Mouse (Mus musculus) midbrain, embryonic 15.5 days (tissue): Measurements from ENCODE around the gene 4930539E08Rik. TPM values are rescaled to one million over a fixed set of nuclear protein-coding genes. Genes with fewer than 3 reads are reported as not detected.

Source experiments
- ATAC-seq: fragments of 200-750 bp; cut with Nextera tagmentation; replicated peaks from 2 replicates; pipeline ENCODE4 v1.8.0; 2017; ENCODE audit warnings: moderate TSS enrichment
- H3K27ac ChIP-seq: fragments of 300-500 bp; sonication (generic); 2 replicates; pipeline ENCODE4 v1.5.1; 2015; ENCODE audit warnings: mild to moderate bottlenecking, inconsistent platforms
- H3K27me3 ChIP-seq: fragments of 300-500 bp; sonication (generic); replicated peaks from 2 replicates; pipeline ENCODE4 v1.6.1; 2015; ENCODE audit warnings: inconsistent platforms
- H3K36me3 ChIP-seq: fragments of 300-500 bp; sonication (generic); replicated peaks from 2 replicates; pipeline ENCODE4 v1.6.1; 2015; ENCODE audit warnings: inconsistent platforms
- H3K4me1 ChIP-seq: fragments of 300-500 bp; sonication (generic); 2 replicates; pipeline ENCODE4 v1.6.1; 2015; ENCODE audit warnings: inconsistent platforms
- H3K4me2 ChIP-seq: fragments of 300-500 bp; sonication (generic); 2 replicates; pipeline ENCODE4 v1.6.1; 2015; ENCODE audit warnings: inconsistent platforms, mild to moderate bottlenecking, moderate library complexity
- H3K4me3 ChIP-seq: fragments of 300-500 bp; sonication (generic); 2 replicates; pipeline ENCODE4 v1.5.1; 2015; ENCODE audit warnings: mild to moderate bottlenecking, inconsistent platforms
- H3K9ac ChIP-seq: fragments of 300-500 bp; sonication (generic); 2 replicates; pipeline ENCODE4 v1.6.1; 2015; ENCODE audit warnings: mild to moderate bottlenecking, inconsistent platforms
- H3K9me3 ChIP-seq: fragments of 300-500 bp; sonication (generic); 2 replicates; pipeline ENCODE4 v1.6.1; 2016; ENCODE audit warnings: inconsistent platforms
- WGBS: fragments of 180-500 bp; shearing (Covaris S2); methylation state at CpG from one replicate; pipeline ENCODE4 v1.1.7; 2015; ENCODE audit warnings: mixed read lengths; 5-methylcytosine and 5-hydroxymethylcytosine counted together
- polyA plus RNA-seq: library from polyadenylated mRNA; unstranded; fragments of >200 nt; fragmentation: Nextera tagmentation; extraction: Ambion mirVana; gene quantifications from 2 replicates; pipeline ENCODE4 v1.2.1, GENCODE M21; 2015

4930539E08Rik gene
- polyA plus RNA-seq, 1 experiment from 2014 or later: 2.5 TPM

GRCm38 (mm10) chr17:28863926-28864325, 51.2 kb downstream of the 4930539E08Rik start:
- no peak overlapping the region for H3K4me3 ChIP-seq
- no peaks in the 10 kb centered on the region for H3K9me3 ChIP-seq
- no peaks in the 10 kb centered on the region for H3K27me3 ChIP-seq
- peaks cover 4% of the 10 kb centered on the region for H3K4me1 ChIP-seq
- no peak overlapping the region for H3K27ac ChIP-seq
- no peaks in the 10 kb centered on the region for H3K36me3 ChIP-seq
- no peak overlapping the region for H3K4me2 ChIP-seq
- no peak for ATAC-seq
- no peak overlapping the region for H3K9ac ChIP-seq
- WGBS: 74% methylated on average over 7 of the region's 7 CpGs

- no peaks in the 10 kb centered on the region for H3K27me3 ChIP-seq
- H3K9ac ChIP-seq: no peak within 1 kb of the TSS
- H3K4me2 ChIP-seq: no peak within 1 kb of the TSS
- H3K36me3 ChIP-seq: no peaks in the 10 kb centered on the region
- WGBS: 27% methylated on average over 12 of the region's 12 CpGs
- H3K4me3 ChIP-seq: no peak within 1 kb of the TSS
- H3K4me1 ChIP-seq: no peaks in the 10 kb centered on the region
- peaks cover 5% of the 10 kb centered on the region; the same call in 1 of the 2 replicates for H3K9me3 ChIP-seq
- H3K27ac ChIP-seq: no peak within 1 kb of the TSS
- ATAC-seq: no peak
Observed at GRCm38 (mm10) chr17:28858205-28858604, 56.9 kb downstream of the 4930539E08Rik start, which contains the start of gene Pnpla1. TSS of gene Pnpla1 (plus strand) at chr17:28858411.

GRCm38 (mm10) chr17:28856030-28856429, 59.1 kb downstream of the 4930539E08Rik start:
- ATAC-seq: no peak
- WGBS: 67% methylated on average over 3 of the region's 3 CpGs
- Histone ChIP-seq H3K27ac (no peak overlapping the region), H3K36me3 (no peaks in the 10 kb centered on the region), H3K4me3 (no peak overlapping the region), H3K4me2 (no peak overlapping the region), H3K9ac (no peak overlapping the region), H3K4me1 (no peaks in the 10 kb centered on the region), H3K9me3 (peaks cover 5% of the 10 kb centered on the region; the same call in 1 of the 2 replicates), H3K27me3 (no peaks in the 10 kb centered on the region)

GRCm38 (mm10) chr17:28855166-28855885, 59.8 kb downstream of the 4930539E08Rik start:
- Histone ChIP-seq H3K9me3 (peaks cover 5% of the 10 kb centered on the region; the same call in 1 of the 2 replicates), H3K4me2 (no peak overlapping the region), H3K27me3 (no peaks in the 10 kb centered on the region), H3K4me1 (no peaks in the 10 kb centered on the region), H3K9ac (no peak overlapping the region), H3K27ac (no peak overlapping the region), H3K4me3 (no peak overlapping the region), H3K36me3 (no peaks in the 10 kb centered on the region)
- WGBS: 83% methylated on average over 9 of the region's 9 CpGs
- no peak for ATAC-seq

GRCm38 (mm10) chr17:28854377-28854776, 60.7 kb downstream of the 4930539E08Rik start:
- H3K9me3 ChIP-seq: peaks cover 5% of the 10 kb centered on the region; the same call in 1 of the 2 replicates
- H3K27me3 ChIP-seq: no peaks in the 10 kb centered on the region
- WGBS: 82% methylated on average over 7 of the region's 7 CpGs
- no peaks in the 10 kb centered on the region for H3K4me1 ChIP-seq
- H3K4me3 ChIP-seq: no peak overlapping the region
- H3K27ac ChIP-seq: no peak overlapping the region
- no peak overlapping the region for H3K9ac ChIP-seq
- H3K4me2 ChIP-seq: no peak overlapping the region
- ATAC-seq: no peak
- H3K36me3 ChIP-seq: no peaks in the 10 kb centered on the region

GRCm38 (mm10) chr17:28850511-28850910, 64.6 kb downstream of the 4930539E08Rik start:
- H3K27ac ChIP-seq: no peak overlapping the region
- H3K9ac ChIP-seq: no peak overlapping the region
- no peak overlapping the region for H3K4me2 ChIP-seq
- no peaks in the 10 kb centered on the region for H3K4me1 ChIP-seq
- H3K4me3 ChIP-seq: no peak overlapping the region
- no peaks in the 10 kb centered on the region for H3K36me3 ChIP-seq
- WGBS: 90% methylated on average over 5 of the region's 5 CpGs
- H3K9me3 ChIP-seq: no peaks in the 10 kb centered on the region
- no peaks in the 10 kb centered on the region for H3K27me3 ChIP-seq
- ATAC-seq: no peak

- Histone ChIP-seq H3K36me3 (no peaks in the 10 kb centered on the region), H3K4me1 (no peaks in the 10 kb centered on the region), H3K9me3 (no peaks in the 10 kb centered on the region), H3K27me3 (no peaks in the 10 kb centered on the region), H3K27ac (no peak overlapping the region), H3K4me2 (no peak overlapping the region), H3K4me3 (no peak overlapping the region), H3K9ac (no peak overlapping the region)
- WGBS: 64% methylated on average over 11 of the region's 11 CpGs
- no peak for ATAC-seq
Observed at GRCm38 (mm10) chr17:28846974-28847617, 68.0 kb downstream of the 4930539E08Rik start.

Other genes with a start within 250 kb of the 4930539E08Rik start
- 1.4 and 1.5 TPM in 2 replicates for gene Slc26a8, start 225.1 kb downstream of the 4930539E08Rik start, polyA plus RNA-seq
- gene Mapk14, start 224.0 kb downstream of the 4930539E08Rik start, polyA plus RNA-seq: 27.5 and 27.7 TPM in 2 replicates
- gene AC170998.1, start 189.2 kb downstream of the 4930539E08Rik start, polyA plus RNA-seq: 2.4 TPM in 2 replicates
- gene Mapk13, start 146.0 kb downstream of the 4930539E08Rik start, polyA plus RNA-seq: 0.86 and 1.1 TPM in 2 replicates
- 6.9 and 9.5 TPM in 2 replicates for gene Brpf3, start 114.2 kb downstream of the 4930539E08Rik start, polyA plus RNA-seq
- gene Pnpla1, start 56.9 kb downstream of the 4930539E08Rik start, polyA plus RNA-seq: 0.05 and 0.10 TPM in 2 replicates
- gene Pxt1, start 28.5 kb upstream of the 4930539E08Rik start, polyA plus RNA-seq: 0.17 TPM in 1 of 2 replicates, not detected in the other
- gene Kctd20, start 36.6 kb upstream of the 4930539E08Rik start, polyA plus RNA-seq: 91.1 and 93.9 TPM in 2 replicates
- 99.7 and 105 TPM in 2 replicates for gene Stk38, start 92.7 kb upstream of the 4930539E08Rik start, polyA plus RNA-seq
- gene Srsf3, start 117.3 kb upstream of the 4930539E08Rik start, polyA plus RNA-seq: 429 and 442 TPM in 2 replicates
- 97.7 and 99.9 TPM in 2 replicates for gene Cdkn1a, start 175.7 kb upstream of the 4930539E08Rik start, polyA plus RNA-seq
- gene Rab44, start 198.8 kb upstream of the 4930539E08Rik start, polyA plus RNA-seq: 0.15 TPM in 1 of 2 replicates, not detected in the other